Mouse (Mus musculus) forebrain, embryonic 15.5 days (tissue): ENCODE results near the gene Gpr183. TPM values are rescaled to one million over a fixed set of nuclear protein-coding genes. Genes with fewer than 3 reads are reported as not detected.

Experiments used
- ATAC-seq: fragments of 200-750 bp; cut with Nextera tagmentation; replicated peaks from 2 replicates; pipeline ENCODE4 v1.8.0; 2017; ENCODE audit warnings: mild to moderate bottlenecking, moderate TSS enrichment, moderate library complexity
- H3K27ac ChIP-seq: fragments of 300-500 bp; sonication (generic); replicated peaks from 2 replicates; pipeline ENCODE4 v1.5.1; 2015; ENCODE audit warnings: mild to moderate bottlenecking, inconsistent platforms
- H3K27me3 ChIP-seq: fragments of 300-500 bp; sonication (generic); 2 replicates; pipeline ENCODE4 v1.6.1; 2015; ENCODE audit warnings: inconsistent platforms
- H3K36me3 ChIP-seq: fragments of 300-500 bp; sonication (generic); 2 replicates; pipeline ENCODE4 v1.6.1; 2015; ENCODE audit warnings: mild to moderate bottlenecking, inconsistent platforms
- H3K4me1 ChIP-seq: fragments of 300-500 bp; sonication (generic); 2 replicates; pipeline ENCODE4 v1.6.1; 2015; ENCODE audit warnings: inconsistent platforms
- H3K4me2 ChIP-seq: fragments of 300-500 bp; sonication (generic); replicated peaks from 2 replicates; pipeline ENCODE4 v1.6.1; 2015; ENCODE audit warnings: mild to moderate bottlenecking, inconsistent platforms
- H3K4me3 ChIP-seq: fragments of 300-500 bp; sonication (generic); 2 replicates; pipeline ENCODE4 v1.5.1; 2015; ENCODE audit warnings: mild to moderate bottlenecking, inconsistent platforms
- H3K9ac ChIP-seq: fragments of 300-500 bp; sonication (generic); replicated peaks from 2 replicates; pipeline ENCODE4 v1.6.1; 2015; ENCODE audit warnings: mild to moderate bottlenecking, inconsistent platforms
- H3K9me3 ChIP-seq: fragments of 300-500 bp; sonication (generic); 2 replicates; pipeline ENCODE4 v1.6.1; 2016; ENCODE audit warnings: inconsistent platforms
- WGBS: fragments of 180-500 bp; shearing (Covaris S2); methylation state at CpG from one replicate; pipeline ENCODE4 v1.1.7; 2015; ENCODE audit warnings: mixed read lengths; 5-methylcytosine and 5-hydroxymethylcytosine counted together
- polyA plus RNA-seq: library from polyadenylated mRNA; unstranded; fragments of >200 nt; fragmentation: Nextera tagmentation; extraction: Ambion mirVana; gene quantifications from 2 replicates; pipeline ENCODE4 v1.2.1, GENCODE M21; 2015

The Gpr183 gene
- polyA plus RNA-seq = 0.98 and 1.6 TPM in 2 replicates

- Histone ChIP-seq H3K4me1 (peaks cover 11% of the 10 kb centered on the region), H3K27ac (no peak within 1 kb of the TSS), H3K9me3 (no peaks in the 10 kb centered on the region), H3K4me2 (no peak within 1 kb of the TSS), H3K27me3 (no peaks in the 10 kb centered on the region), H3K36me3 (no peaks in the 10 kb centered on the region), H3K4me3 (no peak within 1 kb of the TSS), H3K9ac (no peak within 1 kb of the TSS)
- no peak for ATAC-seq
- WGBS = 65% methylated on average over 6 of the region's 6 CpGs
Observed at GRCm38 (mm10) chr14:121964990-121965389, at the start of gene Gpr183. Gene Gpr183 (minus strand): TSS chr14:121965195.

GRCm38 (mm10) chr14:122013417-122013951 is 48.5 kb upstream of the Gpr183 start:
- Histone ChIP-seq H3K27me3 (no peaks in the 10 kb centered on the region), H3K9ac (no peak overlapping the region), H3K9me3 (no peaks in the 10 kb centered on the region), H3K27ac (no peak overlapping the region), H3K4me2 (no peak overlapping the region), H3K4me3 (no peak overlapping the region), H3K36me3 (peaks cover 4% of the 10 kb centered on the region; the same call in 1 of the 2 replicates), H3K4me1 (no peaks in the 10 kb centered on the region)
- 85% methylated on average over 14 of the region's 14 CpGs for WGBS
- ATAC-seq = no peak

- no peak overlapping the region for H3K4me2 ChIP-seq
- ATAC-seq = no peak
- H3K27ac ChIP-seq = no peak overlapping the region
- H3K4me1 ChIP-seq = no peaks in the 10 kb centered on the region
- no peak overlapping the region for H3K9ac ChIP-seq
- H3K4me3 ChIP-seq = no peak overlapping the region
- H3K9me3 ChIP-seq = no peaks in the 10 kb centered on the region
- 90% methylated on average over 13 of the region's 13 CpGs for WGBS
- no peaks in the 10 kb centered on the region for H3K27me3 ChIP-seq
- H3K36me3 ChIP-seq = peaks cover 5% of the 10 kb centered on the region; the same call in 1 of the 2 replicates
Observed at GRCm38 (mm10) chr14:122012814-122013213, 47.8 kb upstream of the Gpr183 start.

- Histone ChIP-seq H3K4me1 (no peaks in the 10 kb centered on the region), H3K4me3 (no peak overlapping the region), H3K36me3 (peaks cover 5% of the 10 kb centered on the region; the same call in 1 of the 2 replicates), H3K9ac (no peak overlapping the region), H3K4me2 (no peak overlapping the region), H3K9me3 (no peaks in the 10 kb centered on the region), H3K27me3 (no peaks in the 10 kb centered on the region), H3K27ac (no peak overlapping the region)
- ATAC-seq = no peak
- WGBS = 89% methylated on average over 5 of the region's 5 CpGs
Observed at GRCm38 (mm10) chr14:122012193-122012592, 47.2 kb upstream of the Gpr183 start.

- no peak overlapping the region for H3K9ac ChIP-seq
- peaks cover 5% of the 10 kb centered on the region; the same call in 1 of the 2 replicates for H3K36me3 ChIP-seq
- ATAC-seq = no peak
- H3K4me1 ChIP-seq = no peaks in the 10 kb centered on the region
- no peaks in the 10 kb centered on the region for H3K27me3 ChIP-seq
- WGBS = 94% methylated on average over 8 of the region's 8 CpGs
- H3K4me2 ChIP-seq = no peak overlapping the region
- no peak overlapping the region for H3K4me3 ChIP-seq
- H3K9me3 ChIP-seq = no peaks in the 10 kb centered on the region
- no peak overlapping the region for H3K27ac ChIP-seq
Observed at GRCm38 (mm10) chr14:122011768-122012167, 46.8 kb upstream of the Gpr183 start.

- no peak for ATAC-seq
- H3K4me2 ChIP-seq = no peak overlapping the region
- H3K27ac ChIP-seq = no peak overlapping the region
- peaks cover 5% of the 10 kb centered on the region; the same call in 1 of the 2 replicates for H3K36me3 ChIP-seq
- no peaks in the 10 kb centered on the region for H3K27me3 ChIP-seq
- no peak overlapping the region for H3K4me3 ChIP-seq
- WGBS = 81% methylated on average over 7 of the region's 7 CpGs
- H3K9ac ChIP-seq = no peak overlapping the region
- no peaks in the 10 kb centered on the region for H3K4me1 ChIP-seq
- no peaks in the 10 kb centered on the region for H3K9me3 ChIP-seq
Observed at GRCm38 (mm10) chr14:122010301-122010700, 45.3 kb upstream of the Gpr183 start.

GRCm38 (mm10) chr14:122009502-122009901 is 44.5 kb upstream of the Gpr183 start:
- Histone ChIP-seq H3K4me3 (no peak overlapping the region), H3K4me1 (no peaks in the 10 kb centered on the region), H3K36me3 (peaks cover 5% of the 10 kb centered on the region; the same call in 1 of the 2 replicates), H3K4me2 (no peak overlapping the region), H3K27ac (no peak overlapping the region), H3K9me3 (no peaks in the 10 kb centered on the region), H3K9ac (no peak overlapping the region), H3K27me3 (no peaks in the 10 kb centered on the region)
- ATAC-seq = no peak
- 94% methylated on average over 13 of the region's 13 CpGs for WGBS

GRCm38 (mm10) chr14:122008261-122008660 is 43.3 kb upstream of the Gpr183 start:
- WGBS = 90% methylated on average over 4 of the region's 4 CpGs
- Histone ChIP-seq H3K4me2 (no peak overlapping the region), H3K36me3 (peaks cover 5% of the 10 kb centered on the region; the same call in 1 of the 2 replicates), H3K27ac (no peak overlapping the region), H3K4me1 (no peaks in the 10 kb centered on the region), H3K4me3 (no peak overlapping the region), H3K9ac (no peak overlapping the region), H3K27me3 (no peaks in the 10 kb centered on the region), H3K9me3 (no peaks in the 10 kb centered on the region)
- ATAC-seq = no peak

- no peaks in the 10 kb centered on the region for H3K9me3 ChIP-seq
- H3K27me3 ChIP-seq = no peaks in the 10 kb centered on the region
- H3K36me3 ChIP-seq = peaks cover 3% of the 10 kb centered on the region; the same call in 1 of the 2 replicates
- no peaks in the 10 kb centered on the region for H3K4me1 ChIP-seq
- ATAC-seq = no peak
- no peak overlapping the region for H3K4me2 ChIP-seq
- no peak overlapping the region for H3K27ac ChIP-seq
- H3K9ac ChIP-seq = no peak overlapping the region
- no peak overlapping the region for H3K4me3 ChIP-seq
Observed at GRCm38 (mm10) chr14:122003812-122004211, 38.8 kb upstream of the Gpr183 start.

GRCm38 (mm10) chr14:122002224-122002623 is 37.2 kb upstream of the Gpr183 start:
- no peak overlapping the region for H3K27ac ChIP-seq
- ATAC-seq = no peak
- WGBS = 91% methylated on average over 7 of the region's 7 CpGs
- no peak overlapping the region for H3K4me3 ChIP-seq
- H3K9me3 ChIP-seq = no peaks in the 10 kb centered on the region
- H3K9ac ChIP-seq = no peak overlapping the region
- no peaks in the 10 kb centered on the region for H3K4me1 ChIP-seq
- H3K36me3 ChIP-seq = no peaks in the 10 kb centered on the region
- H3K4me2 ChIP-seq = no peak overlapping the region
- no peaks in the 10 kb centered on the region for H3K27me3 ChIP-seq

GRCm38 (mm10) chr14:122000346-122001105 is 35.5 kb upstream of the Gpr183 start:
- H3K4me3 ChIP-seq = no peak overlapping the region
- no peaks in the 10 kb centered on the region for H3K4me1 ChIP-seq
- peaks cover 8% of the 10 kb centered on the region; the same call in 1 of the 2 replicates for H3K36me3 ChIP-seq
- no peaks in the 10 kb centered on the region for H3K27me3 ChIP-seq
- 91% methylated on average over 17 of the region's 17 CpGs for WGBS
- ATAC-seq = no peak
- H3K9ac ChIP-seq = no peak overlapping the region
- H3K4me2 ChIP-seq = no peak overlapping the region
- H3K9me3 ChIP-seq = no peaks in the 10 kb centered on the region
- H3K27ac ChIP-seq = no peak overlapping the region

GRCm38 (mm10) chr14:121999455-121999854 is 34.5 kb upstream of the Gpr183 start:
- 48% methylated on average over 8 of the region's 8 CpGs for WGBS
- H3K9me3 ChIP-seq = no peaks in the 10 kb centered on the region
- no peak overlapping the region for H3K27ac ChIP-seq
- no peak overlapping the region for H3K4me2 ChIP-seq
- ATAC-seq = no peak
- no peak overlapping the region for H3K4me3 ChIP-seq
- H3K36me3 ChIP-seq = peaks cover 8% of the 10 kb centered on the region; the same call in 1 of the 2 replicates
- no peak overlapping the region for H3K9ac ChIP-seq
- no peaks in the 10 kb centered on the region for H3K27me3 ChIP-seq
- H3K4me1 ChIP-seq = no peaks in the 10 kb centered on the region
